Mouse (Mus musculus): ENCODE results near the gene Gnat1. TPM values are rescaled to one million over a fixed set of nuclear protein-coding genes. Genes with fewer than 3 reads are reported as not detected.

Gnat1 gene
- polyA plus RNA-seq, 1 experiment from 2014 or later: 5.8 TPM

DNA sequence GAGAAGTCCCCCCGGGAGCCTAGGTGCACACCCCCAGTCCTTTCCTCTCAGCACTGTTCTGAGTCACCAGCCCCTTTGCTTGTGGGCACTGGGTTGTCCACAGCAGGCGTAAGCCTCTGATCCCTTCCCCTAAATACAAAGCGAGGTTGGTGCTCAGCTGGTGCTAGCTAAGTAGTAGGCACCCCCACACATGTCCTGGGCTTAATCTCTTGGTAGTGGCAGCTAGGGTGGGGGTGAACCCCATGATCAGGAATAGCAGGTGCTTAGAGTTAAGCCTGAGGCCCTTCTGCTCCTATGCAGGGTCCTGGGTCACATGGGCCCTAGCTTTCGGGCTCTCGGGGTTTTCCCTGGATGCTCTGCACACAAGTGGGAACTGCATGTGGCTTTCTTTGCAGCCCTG lies 22.4 kb downstream of the Gnat1 start:
- Histone ChIP-seq H3K9me3 (ENCODE audit: low read length) (no peaks in the 10 kb centered on the region), H3K4me2 (ENCODE audit: low read depth, low read length) (no peak overlapping the region), H3K27me3 (ENCODE audit: insufficient read depth, low read length) (no peaks in the 10 kb centered on the region), H3K9ac (replicated peaks) (no peak overlapping the region), H3K4me3 (ENCODE audit: low read depth, low read length) (no peak overlapping the region), H3K36me3 (replicated peaks; ENCODE audit: insufficient read depth, low read length) (peaks cover 17% of the 10 kb centered on the region), H3K27ac (ENCODE audit: low read depth) (no peak overlapping the region), H3K4me1 (ENCODE audit: insufficient read depth) (peaks cover 3% of the 10 kb centered on the region; the same call in 1 of the 2 replicates)
- no peak for DNase-seq
- TF ChIP-seq CTCF (IDR thresholded peaks at IDR 0.05; ENCODE audit: low read depth): no peak
- no peak for TF ChIP-seq EP300 (IDR thresholded peaks at IDR 0.05; ENCODE audit: low read depth)
- ATAC-seq: no peak
- WGBS (ENCODE audit: insufficient replicate concordance): 75% methylated on average over 5 of the region's 5 CpGs

DNA sequence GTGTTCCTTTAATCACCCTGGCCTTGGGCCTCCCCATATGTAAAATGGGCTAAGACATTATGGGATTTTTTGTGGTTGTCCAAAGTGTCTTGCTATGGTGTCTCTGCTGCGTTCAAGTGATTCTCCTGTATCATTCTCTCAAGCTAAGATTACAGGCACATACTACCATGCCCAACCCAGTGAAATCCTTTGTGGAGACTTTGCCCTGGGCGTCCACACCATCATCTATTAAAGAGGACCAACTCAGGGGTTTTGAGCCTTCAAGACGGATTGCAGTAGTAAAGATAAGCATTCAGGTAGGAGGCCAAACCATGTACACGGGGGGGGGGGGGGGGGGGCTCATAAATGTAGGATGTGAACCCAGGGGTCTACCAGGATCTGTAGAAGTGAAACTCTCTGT lies 24.9 kb downstream of the Gnat1 start:
- ATAC-seq (no peak), DNase-seq (no peak)
- Histone ChIP-seq H3K9ac (replicated peaks) (no peak overlapping the region), H3K4me2 (ENCODE audit: low read depth, low read length) (no peak overlapping the region), H3K27ac (ENCODE audit: low read depth) (0 out of 2 replicates have a peak overlapping the region, but pooled peaks have one; percentile 78), H3K27me3 (ENCODE audit: insufficient read depth, low read length) (no peaks in the 10 kb centered on the region), H3K4me1 (ENCODE audit: insufficient read depth) (peaks cover 3% of the 10 kb centered on the region; the same call in 1 of the 2 replicates), H3K36me3 (replicated peaks; ENCODE audit: insufficient read depth, low read length) (peaks cover 26% of the 10 kb centered on the region), H3K4me3 (ENCODE audit: low read depth, low read length) (no peak overlapping the region), H3K9me3 (ENCODE audit: low read length) (no peaks in the 10 kb centered on the region)
- TF ChIP-seq CTCF (IDR thresholded peaks at IDR 0.05; ENCODE audit: low read depth) (no peak), EP300 (IDR thresholded peaks at IDR 0.05; ENCODE audit: low read depth) (no peak)
- 74% methylated on average over 4 of the region's 4 CpGs for WGBS (ENCODE audit: insufficient replicate concordance)

GRCm38 (mm10) chr9:107653474-107653873 lies 26.0 kb downstream of the Gnat1 start:
- peaks cover 26% of the 10 kb centered on the region for H3K36me3 ChIP-seq (replicated peaks; ENCODE audit: insufficient read depth, low read length)

DNA sequence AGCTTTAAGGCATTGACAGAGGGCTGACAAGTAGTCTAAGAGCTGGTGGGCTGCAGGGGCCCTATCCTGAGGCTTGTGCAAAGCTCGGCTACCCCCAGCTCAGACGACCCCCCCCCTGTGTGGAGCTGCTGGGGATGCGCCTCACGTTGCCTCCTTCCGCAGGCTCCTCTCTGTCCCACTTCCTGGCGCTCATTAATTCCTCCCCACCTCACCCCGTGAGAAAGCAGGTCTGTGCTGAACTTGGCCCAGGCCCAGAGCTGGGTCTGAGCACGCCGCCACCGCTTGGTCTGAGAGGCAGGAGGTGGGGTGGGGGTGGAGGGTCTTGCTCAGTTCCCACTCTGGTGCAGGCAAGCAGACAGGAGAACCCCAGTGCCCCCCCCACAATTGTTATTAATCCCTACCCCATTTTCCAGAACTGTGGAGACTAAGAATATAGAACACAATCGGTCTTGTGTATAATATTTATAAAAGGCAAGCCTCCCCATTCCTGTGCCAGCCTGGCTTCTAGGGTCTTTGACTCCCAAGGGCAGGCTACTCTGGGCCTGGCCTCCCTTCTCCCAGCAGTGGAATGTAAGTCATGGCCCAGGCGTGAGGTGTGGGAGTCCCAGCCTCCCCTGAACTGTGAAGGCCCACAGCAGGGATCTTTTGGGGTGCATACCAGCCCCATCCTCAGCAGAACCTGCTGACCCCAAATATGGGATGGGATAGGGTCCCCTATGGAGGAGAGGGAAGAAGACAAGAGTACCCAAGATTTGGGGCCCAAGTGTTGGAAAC lies 28.6 kb downstream of the Gnat1 start:
- Histone ChIP-seq H3K9me3 (ENCODE audit: low read length) (no peaks in the 10 kb centered on the region), H3K4me3 (ENCODE audit: low read depth, low read length) (no peak overlapping the region), H3K4me2 (ENCODE audit: low read depth, low read length) (no peak overlapping the region), H3K27me3 (ENCODE audit: insufficient read depth, low read length) (no peaks in the 10 kb centered on the region), H3K27ac (ENCODE audit: low read depth) (peak overlapping the region; percentile 16; the same call in 1 of the 2 replicates), H3K4me1 (ENCODE audit: insufficient read depth) (no peaks in the 10 kb centered on the region), H3K9ac (replicated peaks) (no peak overlapping the region), H3K36me3 (replicated peaks; ENCODE audit: insufficient read depth, low read length) (peaks cover 16% of the 10 kb centered on the region; the same call in 1 of the 2 replicates)
- TF ChIP-seq CTCF (IDR thresholded peaks at IDR 0.05; ENCODE audit: low read depth): no peak
- TF ChIP-seq EP300 (IDR thresholded peaks at IDR 0.05; ENCODE audit: low read depth): no peak
- DNase-seq (no peak), ATAC-seq (no peak)
- 58% methylated on average over 12 of the region's 12 CpGs for whole genome bisulfite sequencing (ENCODE audit: insufficient replicate concordance)

More at GRCm38 (mm10) chr9:107653474-107653873, 26.0 kb downstream of the Gnat1 start:
- ATAC-seq (peak; percentile 72), DNase-seq (no peak)
- WGBS (ENCODE audit: insufficient replicate concordance): 57% methylated on average over 2 of the region's 2 CpGs
- no peaks in the 10 kb centered on the region for H3K27me3 ChIP-seq (ENCODE audit: insufficient read depth, low read length)
- TF ChIP-seq EP300 (IDR thresholded peaks at IDR 0.05; ENCODE audit: low read depth) (peak; percentile 77), CTCF (IDR thresholded peaks at IDR 0.05; ENCODE audit: low read depth) (no peak)
- no peaks in the 10 kb centered on the region for H3K9me3 ChIP-seq (ENCODE audit: low read length)
- H3K4me2 ChIP-seq (ENCODE audit: low read depth, low read length): no peak overlapping the region
- no peak overlapping the region for H3K4me3 ChIP-seq (ENCODE audit: low read depth, low read length)
- H3K9ac ChIP-seq (replicated peaks): no peak overlapping the region
- H3K4me1 ChIP-seq (ENCODE audit: insufficient read depth): 0 out of 2 replicates have a peak, but pooled peaks cover 3% of the 10 kb centered on the region
- peak overlapping the region; percentile 78 for H3K27ac ChIP-seq (ENCODE audit: low read depth)

DNA sequence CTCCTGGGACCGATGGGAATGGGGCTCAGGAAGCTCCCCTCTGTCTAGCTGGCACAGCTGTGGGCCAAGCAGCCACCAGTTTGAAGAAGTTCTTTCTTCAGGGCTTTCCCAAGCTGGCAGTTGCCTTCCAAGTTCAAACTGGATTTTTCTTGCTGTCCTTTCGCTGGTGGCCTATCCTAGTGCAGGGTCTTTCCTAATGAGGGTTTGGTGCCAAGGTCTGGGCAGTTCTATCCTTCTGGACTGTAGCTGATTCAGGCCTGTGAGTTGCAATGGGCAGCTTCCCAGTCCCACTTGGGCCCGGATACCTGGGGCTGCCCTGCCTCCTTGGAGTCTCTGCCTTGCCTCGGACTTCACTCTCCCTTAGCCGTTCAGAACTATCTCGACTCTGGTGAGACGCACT lies 29.3 kb downstream of the Gnat1 start:
- no peak overlapping the region for H3K27ac ChIP-seq (ENCODE audit: low read depth)
- 64% methylated on average over 7 of the region's 7 CpGs for WGBS (ENCODE audit: insufficient replicate concordance)
- peaks cover 12% of the 10 kb centered on the region; the same call in 1 of the 2 replicates for H3K36me3 ChIP-seq (replicated peaks; ENCODE audit: insufficient read depth, low read length)
- H3K27me3 ChIP-seq (ENCODE audit: insufficient read depth, low read length): no peaks in the 10 kb centered on the region
- H3K4me3 ChIP-seq (ENCODE audit: low read depth, low read length): no peak overlapping the region
- no peaks in the 10 kb centered on the region for H3K9me3 ChIP-seq (ENCODE audit: low read length)
- TF ChIP-seq CTCF (IDR thresholded peaks at IDR 0.05; ENCODE audit: low read depth): no peak
- no peak for TF ChIP-seq EP300 (IDR thresholded peaks at IDR 0.05; ENCODE audit: low read depth)
- H3K9ac ChIP-seq (replicated peaks): no peak overlapping the region
- no peak for DNase-seq
- H3K4me2 ChIP-seq (ENCODE audit: low read depth, low read length): no peak overlapping the region
- ATAC-seq: no peak
- H3K4me1 ChIP-seq (ENCODE audit: insufficient read depth): no peaks in the 10 kb centered on the region

DNA sequence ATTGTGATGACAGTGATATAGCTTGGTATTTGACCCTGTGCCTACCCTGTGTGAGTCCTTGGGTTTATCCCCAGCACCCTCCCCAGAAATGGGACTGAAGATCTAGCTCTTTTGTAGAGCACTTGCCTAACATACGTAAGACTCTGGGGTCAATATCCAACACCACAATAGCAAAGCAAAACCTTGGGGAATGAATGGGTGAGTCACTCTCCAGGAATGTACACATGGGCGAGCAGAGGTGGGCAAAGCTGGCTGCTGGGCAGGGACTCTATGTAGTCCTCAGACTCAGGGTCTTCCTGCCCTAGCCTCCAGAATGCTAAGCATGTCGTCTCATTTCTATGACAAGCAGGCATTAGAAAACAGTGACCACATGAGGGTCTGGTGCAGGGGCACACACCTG lies 30.7 kb downstream of the Gnat1 start:
- H3K4me1 ChIP-seq (ENCODE audit: insufficient read depth): peaks cover 5% of the 10 kb centered on the region; the same call in 1 of the 2 replicates
- H3K27me3 ChIP-seq (ENCODE audit: insufficient read depth, low read length): no peaks in the 10 kb centered on the region
- no peak overlapping the region for H3K9ac ChIP-seq (replicated peaks)
- TF ChIP-seq CTCF (IDR thresholded peaks at IDR 0.05; ENCODE audit: low read depth) (no peak), EP300 (IDR thresholded peaks at IDR 0.05; ENCODE audit: low read depth) (no peak)
- no peak overlapping the region for H3K4me3 ChIP-seq (ENCODE audit: low read depth, low read length)
- H3K36me3 ChIP-seq (replicated peaks; ENCODE audit: insufficient read depth, low read length): peaks cover 10% of the 10 kb centered on the region; the same call in 1 of the 2 replicates
- 46% methylated on average over 3 of the region's 3 CpGs for WGBS (ENCODE audit: insufficient replicate concordance)
- ATAC-seq (no peak), DNase-seq (no peak)
- no peak overlapping the region for H3K4me2 ChIP-seq (ENCODE audit: low read depth, low read length)
- no peak overlapping the region for H3K27ac ChIP-seq (ENCODE audit: low read depth)
- no peaks in the 10 kb centered on the region for H3K9me3 ChIP-seq (ENCODE audit: low read length)

All from liver, postnatal 0 days (tissue).